Mouse (Mus musculus) cerebral cortex, adult 2 months (tissue): Measurements from ENCODE around the gene Zdbf2.

Source experiments
- WGBS: fragments of 180-500 bp; shearing (Covaris S2); methylation state at CpG from one replicate; pipeline ENCODE4 v1.1.7; 2018; 5-methylcytosine and 5-hydroxymethylcytosine counted together

Zdbf2 gene

GRCm38 (mm10) chr1:63272741-63273338, at the start of gene Zdbf2:
Gene Zdbf2, plus strand, starts transcription at chr1:63273265.
- WGBS, result 3% methylated on average over 49 of the region's 49 CpGs

- WGBS, result 88% methylated on average over 4 of the region's 4 CpGs
Observed at GRCm38 (mm10) chr1:63225009-63225408, 48.1 kb upstream of the Zdbf2 start.

- 31% methylated on average over 7 of the region's 7 CpGs for WGBS
Observed at GRCm38 (mm10) chr1:63225890-63226289, 47.2 kb upstream of the Zdbf2 start.

GRCm38 (mm10) chr1:63227241-63227640, 45.8 kb upstream of the Zdbf2 start:
- 87% methylated on average over 5 of the region's 5 CpGs for WGBS

- WGBS, result 42% methylated on average over 5 of the region's 5 CpGs
Observed at GRCm38 (mm10) chr1:63237371-63237770, 35.7 kb upstream of the Zdbf2 start.

- 66% methylated on average over 4 of the region's 4 CpGs for WGBS
Observed at GRCm38 (mm10) chr1:63239305-63239704, 33.8 kb upstream of the Zdbf2 start.

- WGBS, result 66% methylated on average over 8 of the region's 8 CpGs
Observed at GRCm38 (mm10) chr1:63239751-63240150, 33.3 kb upstream of the Zdbf2 start.

GRCm38 (mm10) chr1:63243854-63244253, 29.2 kb upstream of the Zdbf2 start:
- 54% methylated on average over 4 of the region's 4 CpGs for WGBS

- 15% methylated on average over 16 of the region's 16 CpGs for WGBS
Observed at GRCm38 (mm10) chr1:63246862-63247521, 26.1 kb upstream of the Zdbf2 start.

GRCm38 (mm10) chr1:63247831-63248359, 25.2 kb upstream of the Zdbf2 start:
- 4% methylated on average over 18 of the region's 18 CpGs for WGBS

GRCm38 (mm10) chr1:63248360-63248851, 24.7 kb upstream of the Zdbf2 start:
- WGBS, result 5% methylated on average over 44 of the region's 44 CpGs

- WGBS, result 59% methylated on average over 4 of the region's 4 CpGs
Observed at GRCm38 (mm10) chr1:63249261-63249660, 23.8 kb upstream of the Zdbf2 start.

- WGBS, result 43% methylated on average over 24 of the region's 24 CpGs
Observed at GRCm38 (mm10) chr1:63252351-63253209, 20.5 kb upstream of the Zdbf2 start.

GRCm38 (mm10) chr1:63253291-63253690, 19.8 kb upstream of the Zdbf2 start:
- WGBS, result 29% methylated on average over 5 of the region's 5 CpGs

GRCm38 (mm10) chr1:63255101-63255500, 18.0 kb upstream of the Zdbf2 start:
- WGBS, result 26% methylated on average over 4 of the region's 4 CpGs

- 20% methylated on average over 5 of the region's 5 CpGs for WGBS
Observed at GRCm38 (mm10) chr1:63256083-63256482, 17.0 kb upstream of the Zdbf2 start.

- 47% methylated on average over 2 of the region's 2 CpGs for WGBS
Observed at GRCm38 (mm10) chr1:63258501-63258900, 14.6 kb upstream of the Zdbf2 start.

GRCm38 (mm10) chr1:63259271-63259830, 13.7 kb upstream of the Zdbf2 start:
- 48% methylated on average over 11 of the region's 11 CpGs for WGBS

- 50% methylated on average over 17 of the region's 17 CpGs for WGBS
Observed at GRCm38 (mm10) chr1:63259916-63260741, 12.9 kb upstream of the Zdbf2 start.

GRCm38 (mm10) chr1:63260742-63261033, 12.4 kb upstream of the Zdbf2 start:
- 48% methylated on average over 5 of the region's 5 CpGs for WGBS

- 53% methylated on average over 17 of the region's 17 CpGs for WGBS
Observed at GRCm38 (mm10) chr1:63261041-63261590, 11.9 kb upstream of the Zdbf2 start.
